Mouse (Mus musculus) small intestine, adult 2 months (tissue): ENCODE measurements around the gene Igf2r.

Experiments
- CTCF ChIP-seq: fragments of 200-500 bp; IDR thresholded peaks from 2 replicates; pipeline ENCODE4 v1.5.1; 2012; ENCODE audit warnings: low read depth, mild to moderate bottlenecking, control low read depth, inconsistent platforms, low read length, moderate library complexity, mixed read lengths; ENCODE audit not compliant: insufficient replicate concordance, insufficient read length; ENCODE audit errors: extremely low read depth
- POLR2A ChIP-seq: fragments of 200-500 bp; IDR thresholded peaks from 2 replicates; pipeline ENCODE4 v1.6.1; 2012; ENCODE audit warnings: low read depth, mild to moderate bottlenecking, control low read depth, inconsistent platforms, low read length, moderate library complexity

DNA sequence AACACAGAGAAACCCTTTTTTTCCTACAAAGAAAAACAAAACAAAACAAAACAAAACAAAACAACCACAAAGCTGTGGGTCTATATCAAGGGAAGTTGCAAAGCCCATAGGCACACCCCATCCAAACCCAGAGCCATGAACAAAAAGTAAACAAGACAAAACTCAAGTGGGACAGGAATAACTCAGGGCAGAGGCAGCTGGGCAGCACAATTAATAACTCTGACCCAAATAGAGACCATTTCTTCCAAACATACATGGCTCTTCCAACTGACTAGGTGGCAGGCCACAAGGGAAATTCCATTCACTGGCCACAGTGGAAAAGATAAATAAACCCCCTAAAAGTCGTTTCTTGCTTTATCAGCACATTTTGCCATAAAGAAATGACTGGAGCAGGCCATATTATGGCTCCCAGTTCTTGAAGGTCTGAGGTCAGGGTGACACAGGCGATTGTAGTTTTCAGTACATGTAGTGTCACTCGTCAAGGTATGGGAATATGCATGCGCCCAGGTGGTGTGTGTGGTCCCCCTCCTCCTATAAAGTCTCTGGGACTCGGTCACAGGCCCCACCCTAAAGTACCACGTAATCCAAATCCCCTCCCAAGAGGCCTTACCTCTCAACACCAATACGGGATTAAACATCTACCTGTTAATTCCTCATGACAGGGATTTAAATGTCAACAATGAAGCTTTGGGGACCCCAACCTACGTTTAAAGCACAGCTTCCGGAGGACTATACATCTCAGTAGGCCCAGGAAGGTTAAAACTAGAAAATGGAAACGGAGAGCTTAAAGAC is 8.9 kb downstream of the Igf2r start:
- TF ChIP-seq POLR2A (no peak), CTCF (no peak)
